Mouse (Mus musculus) R1 (cell line): ENCODE data around the gene Efcab3.

Experiments used
- DNase-seq: peaks from one replicate; pipeline ENCODE4 v3.0.0-alpha.2; 2018; ENCODE audit warnings: low read depth, low spot score

Efcab3 gene

DNA sequence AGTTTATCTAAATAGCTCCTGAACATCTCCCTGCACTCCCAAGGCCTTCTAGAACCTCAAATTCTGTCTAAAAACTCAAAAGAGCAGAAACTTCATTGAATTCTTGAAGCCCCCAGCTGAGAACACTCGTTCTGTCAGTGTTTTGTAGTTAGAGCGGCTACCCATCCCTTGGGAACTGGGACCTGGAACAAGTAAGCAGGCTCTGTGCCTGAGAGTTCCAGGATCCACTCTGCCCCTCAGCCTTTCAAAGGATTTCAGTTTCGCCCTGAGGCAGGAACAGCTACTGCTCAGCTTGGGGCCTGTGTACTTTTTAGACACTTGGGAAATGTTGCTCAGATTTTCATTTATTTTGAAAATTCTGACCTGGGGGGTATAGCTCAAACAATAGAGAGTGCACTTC is 83.2 kb downstream of the Efcab3 start, which contains the start of gene Gm10842:
TSS of gene Gm10842 (plus strand) at position 301 of the 400 bp plus-strand sequence.
- no peak for DNase-seq

GRCm38 (mm10) chr11:105149353-105149752 is 86.0 kb downstream of the Efcab3 start:
- no peak for DNase-seq

GRCm38 (mm10) chr11:105149766-105150165 is 86.4 kb downstream of the Efcab3 start:
- DNase-seq = peak; percentile 70

GRCm38 (mm10) chr11:105150691-105151090 is 87.3 kb downstream of the Efcab3 start:
- peak; percentile 79 for DNase-seq

DNA sequence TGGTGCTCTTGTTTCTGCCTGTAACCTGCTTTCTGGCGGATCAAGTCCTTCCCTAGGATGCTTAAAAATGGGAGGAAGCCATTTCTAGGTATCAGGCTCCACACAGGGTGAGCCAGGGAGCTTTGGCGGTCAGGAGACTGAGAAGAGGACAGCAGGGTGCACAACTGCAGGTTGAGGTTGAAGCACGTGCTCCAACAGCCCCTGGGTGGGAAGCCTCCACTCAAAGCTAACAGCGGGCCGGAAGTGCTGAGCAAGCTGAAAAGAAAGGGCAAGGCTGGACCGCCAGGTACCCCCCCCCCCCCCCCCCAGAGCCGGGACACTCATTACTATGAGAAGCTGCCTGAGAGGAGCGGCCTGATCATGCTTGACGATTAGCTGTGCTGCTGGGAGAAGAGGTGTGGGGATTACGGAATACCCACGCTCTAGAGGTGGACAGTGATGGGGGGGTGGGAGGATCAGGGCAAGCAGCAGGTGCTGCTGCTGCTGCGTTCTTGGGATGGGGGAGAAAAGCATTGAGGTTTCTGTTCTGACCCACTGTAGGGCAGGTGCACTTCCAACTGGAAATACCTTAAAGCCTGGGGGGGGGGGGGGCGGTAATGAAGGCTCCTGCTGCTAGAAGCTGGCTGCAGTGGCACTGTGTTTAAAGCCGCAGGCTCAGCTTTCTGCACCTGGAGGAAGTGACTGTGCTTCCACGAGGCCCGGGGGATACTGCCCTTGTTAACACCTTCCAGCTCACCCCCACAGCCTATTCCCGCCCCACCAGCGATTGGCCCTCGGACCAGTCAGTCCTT is 88.0 kb downstream of the Efcab3 start:
- DNase-seq = peak; percentile 78

DNA sequence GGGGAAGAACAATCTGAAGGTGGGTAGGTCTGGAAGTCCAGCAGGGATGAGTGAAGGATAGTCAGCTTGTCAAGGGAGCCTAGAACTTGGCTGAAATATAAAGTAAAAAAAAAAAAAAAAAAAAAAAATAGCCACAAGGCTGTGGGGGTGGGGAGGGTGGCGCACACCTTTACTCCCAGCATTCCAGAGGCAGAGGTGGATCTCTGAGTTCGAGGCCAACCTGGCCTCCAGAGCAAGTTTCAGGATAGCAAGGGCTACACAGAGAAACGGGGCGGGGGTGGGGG is 88.6 kb downstream of the Efcab3 start:
- no peak for DNase-seq

DNA sequence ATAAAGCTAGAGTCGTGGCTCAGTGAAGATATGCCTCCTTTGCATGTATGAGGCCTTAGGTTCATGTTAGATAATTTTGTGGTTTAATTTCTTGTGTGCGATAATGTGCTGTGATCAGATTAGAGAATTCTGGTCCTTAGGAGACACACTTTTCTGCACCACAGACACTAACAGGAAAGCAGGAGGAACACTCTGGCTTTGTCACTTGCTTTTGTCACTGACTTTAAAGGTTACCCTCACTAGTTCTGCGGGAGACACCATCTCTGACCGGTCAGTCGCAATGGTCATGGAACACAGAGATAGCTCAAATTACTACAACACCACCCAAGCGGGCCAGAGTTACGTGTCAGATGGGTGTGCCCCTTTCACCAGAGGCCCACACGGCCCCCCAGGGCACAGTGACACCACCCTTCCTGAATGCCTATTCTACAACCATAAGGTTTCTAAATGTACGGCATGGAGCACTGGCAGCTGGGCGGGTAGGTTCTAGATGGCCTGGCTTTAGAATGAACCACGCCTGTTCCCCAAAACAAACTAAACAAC is 89.0 kb downstream of the Efcab3 start:
- no peak for DNase-seq

DNA sequence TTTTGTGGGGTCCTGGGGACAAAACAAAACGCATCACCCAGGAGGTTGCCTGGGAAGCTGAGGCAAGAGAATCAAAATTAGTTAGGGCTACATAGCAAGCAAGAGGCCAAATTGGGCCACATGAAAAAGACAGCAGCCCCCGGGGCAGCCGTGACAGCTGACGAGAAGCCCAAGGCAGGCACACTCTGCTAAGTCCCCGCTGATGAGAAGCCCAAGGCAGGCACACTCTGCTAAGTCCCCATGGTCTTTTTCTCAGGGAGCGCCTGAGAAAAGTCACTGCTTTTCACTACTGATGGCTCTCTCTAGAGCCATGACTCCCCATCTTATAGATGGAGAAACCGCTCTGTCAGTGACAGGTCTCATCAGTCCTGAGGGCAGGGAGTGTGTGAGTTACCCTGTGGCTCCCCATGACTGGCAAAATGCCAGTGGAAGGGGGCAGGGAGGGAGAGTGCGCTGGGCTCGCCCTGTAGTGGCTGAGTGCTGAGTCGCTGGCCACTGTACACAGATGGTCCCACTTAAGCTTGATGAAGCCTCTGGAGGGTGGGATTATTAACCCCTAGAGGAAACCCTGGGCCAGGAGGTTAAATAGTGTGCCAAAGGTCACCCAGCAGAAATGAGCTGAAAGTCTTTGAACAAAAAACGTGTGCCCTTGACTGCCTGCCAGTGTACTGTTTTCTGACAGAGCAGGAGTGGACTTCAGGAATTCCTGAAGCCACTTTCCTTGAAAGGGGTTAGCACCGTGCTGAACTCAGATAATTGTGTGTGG is 89.9 kb downstream of the Efcab3 start:
- DNase-seq = no peak

DNA sequence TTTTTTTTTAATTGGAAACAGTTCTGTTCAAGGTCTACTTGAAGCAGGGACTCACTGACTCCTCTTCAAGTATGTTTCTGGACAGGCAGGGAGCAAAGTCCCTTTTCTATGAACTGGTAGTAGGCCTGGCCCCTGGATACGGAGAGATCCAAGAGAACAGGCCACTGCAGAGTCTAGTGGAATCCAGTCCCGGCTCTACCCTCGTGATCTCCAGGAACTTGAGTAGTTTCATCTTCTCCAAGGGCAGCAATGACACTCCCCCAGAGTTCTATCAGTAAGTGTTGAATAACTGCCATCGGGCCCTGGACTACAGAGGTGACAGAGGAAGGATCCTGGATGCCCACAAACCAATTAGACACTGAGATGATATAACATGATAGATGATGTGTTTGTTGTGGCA is 92.5 kb downstream of the Efcab3 start:
- DNase-seq = no peak

- DNase-seq = peak; percentile 82
Measured at GRCm38 (mm10) chr11:105156748-105157267, 93.4 kb downstream of the Efcab3 start.

DNA sequence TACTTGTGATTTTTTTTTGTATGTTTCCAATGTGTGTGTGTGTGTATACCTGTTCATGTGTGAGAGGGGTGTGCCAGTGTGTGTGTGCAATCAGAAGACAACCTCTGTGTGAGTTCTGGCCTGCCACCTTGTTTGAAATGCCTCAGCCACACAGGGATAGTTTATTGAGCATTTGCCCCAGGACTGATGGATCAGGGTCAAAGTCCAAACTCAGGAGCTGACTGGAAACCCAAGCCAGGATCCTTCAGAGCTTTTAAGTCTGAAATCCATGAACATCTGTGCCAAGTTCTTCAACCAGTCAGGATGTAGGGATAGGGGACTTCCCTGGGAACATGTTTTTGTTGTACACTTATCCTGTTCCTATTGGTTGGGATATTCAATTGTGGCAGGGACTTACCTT is 94.7 kb downstream of the Efcab3 start:
- no peak for DNase-seq

DNA sequence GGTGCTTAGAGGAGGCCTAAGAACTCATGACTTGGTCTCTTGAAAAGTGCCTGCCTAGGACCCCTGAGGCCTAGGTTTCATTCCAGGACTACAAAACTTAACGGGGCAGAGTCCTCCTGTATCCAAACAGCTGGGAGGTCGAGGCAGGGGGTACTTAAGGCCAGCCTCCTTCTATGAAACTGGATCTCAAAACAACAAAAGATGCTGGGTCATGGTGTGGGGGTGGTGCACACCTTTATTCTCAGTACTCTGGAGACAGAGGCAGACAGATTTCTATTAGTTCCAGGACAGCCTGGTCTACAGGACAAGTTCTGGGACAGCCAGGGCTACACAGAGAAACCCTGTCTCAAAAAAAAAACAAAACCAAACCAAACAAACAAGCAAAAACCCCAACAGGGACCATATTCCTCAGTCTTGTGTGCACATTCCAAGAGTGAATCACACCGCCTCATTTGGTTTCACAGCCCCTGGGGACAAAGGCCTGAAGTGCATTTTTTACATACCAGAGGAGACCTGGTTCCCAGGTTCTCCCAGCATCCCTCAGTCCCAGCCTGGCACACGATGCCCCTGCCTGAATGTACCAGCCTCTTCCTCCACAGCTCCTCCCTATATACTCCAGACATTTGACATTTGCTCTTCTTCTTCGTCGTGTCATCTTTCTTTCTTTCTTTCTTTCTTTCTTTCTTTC is 96.4 kb downstream of the Efcab3 start:
- DNase-seq = peak; percentile 94

- DNase-seq = peak; percentile 82
Measured at GRCm38 (mm10) chr11:105161411-105161810, 98.0 kb downstream of the Efcab3 start.

DNA sequence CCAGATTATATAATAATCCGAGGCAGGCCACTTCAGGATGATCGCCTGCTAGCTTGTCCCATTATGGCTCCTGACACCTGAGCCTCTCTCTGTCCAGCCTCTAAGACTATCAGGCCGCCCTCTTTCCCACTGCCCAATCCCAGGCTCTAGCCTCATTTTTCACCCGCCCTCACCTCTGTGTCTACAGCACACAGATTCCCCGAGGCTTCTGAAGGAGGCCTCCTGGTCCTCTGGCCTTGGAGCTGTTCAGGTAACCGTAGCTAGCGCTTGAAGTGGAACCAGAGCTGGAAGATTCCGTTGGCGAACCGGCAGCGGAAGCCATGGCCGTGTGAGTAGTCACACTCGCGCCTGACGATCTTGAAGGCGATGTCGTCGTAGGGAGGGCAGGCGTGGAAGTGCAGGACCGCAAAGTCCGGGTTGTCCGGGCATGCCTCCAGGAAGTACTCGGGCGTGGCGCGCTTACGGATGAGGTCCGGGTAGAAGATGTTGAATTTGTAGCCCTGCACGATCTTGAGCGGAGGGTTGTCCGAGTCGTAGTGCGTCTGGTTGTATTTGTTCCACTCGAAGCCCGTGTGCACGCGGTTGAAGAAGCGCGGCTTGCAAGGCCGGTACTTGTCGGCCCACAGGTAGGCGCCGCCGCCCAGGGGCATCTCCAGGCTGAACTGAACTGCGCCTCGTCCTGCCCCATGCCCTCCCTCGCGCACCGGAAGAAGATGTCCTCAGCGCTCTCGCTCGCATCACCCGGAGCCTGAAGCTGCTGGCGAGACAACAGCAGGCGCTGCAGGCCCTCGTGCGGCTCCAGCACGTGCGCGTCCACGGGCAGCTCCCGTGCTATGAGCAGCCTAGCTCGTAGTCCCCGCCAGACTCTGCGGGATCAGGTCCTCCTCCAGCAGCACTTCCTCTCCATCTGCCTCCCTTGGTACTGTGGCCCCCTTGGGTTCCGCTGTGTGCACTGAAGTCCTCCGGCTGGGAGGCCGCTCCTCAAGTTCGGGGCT is 101.4 kb downstream of the Efcab3 start:
- peak; percentile 86 for DNase-seq

DNA sequence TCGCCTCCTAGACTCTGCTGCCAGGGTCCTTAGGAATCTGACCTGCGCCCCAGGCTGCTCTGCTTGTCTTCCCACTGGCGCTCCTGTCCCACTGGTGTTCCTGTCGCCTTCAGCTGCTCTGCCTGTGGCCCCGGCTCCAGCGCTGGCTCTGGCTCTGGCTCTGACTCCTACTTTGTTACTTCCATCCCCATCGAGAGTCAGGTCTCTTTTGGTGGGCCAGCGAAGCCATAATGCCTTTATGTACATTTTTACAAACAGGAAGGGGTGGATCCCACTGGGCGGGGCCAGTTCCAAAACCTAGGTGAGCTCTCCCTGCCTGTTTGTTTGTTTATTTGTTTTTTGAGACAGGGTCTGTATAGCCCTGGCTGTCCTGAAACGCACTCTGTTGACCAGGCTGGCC is 103.4 kb downstream of the Efcab3 start:
- DNase-seq = peak; percentile 51
